ENCODE assay signal across 15 mouse cellular contexts in genomic region chr5:92817122-92817822, GRCm38 (mm10).
DNase-seq lines count a peak whose midpoint lies in the region; ATAC-seq and TF ChIP-seq lines count a peak whose summit lies in the region.
"Had no signal": no experiment of that assay in that cellular context is flagged by ENCODE, and none has a peak within 500 bp of the region (broad histone marks: within the 10 kb centered on the region; RNA-seq: fewer than 3 reads in every experiment).

No protein-coding gene starts in this region.

- DNase-seq in lung, adult 18-20 months, result peak; percentile 21 to 51
- DNase-seq in lung, postnatal 25 days (ENCODE audit: low spot score), result no peak
- peak; percentile 80 for DNase-seq in lung, postnatal 0 days (ENCODE audit: low spot score)
- no peak for DNase-seq in cerebellum, adult 8-10 months
- no peak for DNase-seq in natural killer cell, adult 2 months (ENCODE audit: low spot score in 2 of 2)
- DNase-seq: adrenal gland, postnatal 14 days; embryo, embryonic 11 days; gastrocnemius, postnatal 10 days; kidney, postnatal 36 days; right cerebral cortex, postnatal 25 days had no signal

- peaks cover 13% of the 10 kb centered on the region for H3K4me1 ChIP-seq in hindbrain, embryonic 13.5 days (replicated peaks)
- H3K4me1 ChIP-seq in lung, postnatal 0 days (ENCODE audit: insufficient read depth, low read depth, low read length), result 0 out of 2 replicates have a peak, but pooled peaks cover 2% of the 10 kb centered on the region
- H3K4me1 ChIP-seq in neural tube, embryonic 15.5 days, result peaks cover under 1% of the 10 kb centered on the region; the same call in 1 of the 2 replicates

- H3K27ac ChIP-seq in hindbrain, embryonic 13.5 days, result peak overlapping the region; percentile 15; the same call in 1 of the 2 replicates
- H3K27ac ChIP-seq in lung, postnatal 0 days (ENCODE audit: low read length), result peak overlapping the region; percentile 35; the same call in 1 of the 2 replicates
- H3K27ac ChIP-seq in neural tube, embryonic 15.5 days (replicated peaks), result no peak overlapping the region; the same call in 1 of the 2 replicates

- 61% methylated on average over 11 of the region's 11 CpGs for WGBS in hindbrain, embryonic 13.5 days
- 46% methylated on average over 11 of the region's 11 CpGs for WGBS in lung, postnatal 0 days
- 39% methylated on average over 11 of the region's 11 CpGs for WGBS in neural tube, embryonic 15.5 days

- H3K27me3 ChIP-seq in hindbrain, embryonic 13.5 days, result no peaks in the 10 kb centered on the region
- H3K27me3 ChIP-seq in lung, postnatal 0 days (replicated peaks; ENCODE audit: insufficient read depth, low read length), result no peaks in the 10 kb centered on the region
- H3K27me3 ChIP-seq in neural tube, embryonic 15.5 days (replicated peaks), result no peaks in the 10 kb centered on the region

- peak; percentile 68 for TF ChIP-seq EP300 in lung, postnatal 0 days (IDR thresholded peaks at IDR 0.05)

- no peaks in the 10 kb centered on the region for H3K9me3 ChIP-seq in hindbrain, embryonic 13.5 days
- no peaks in the 10 kb centered on the region for H3K9me3 ChIP-seq in lung, postnatal 0 days (ENCODE audit: low read length)
- no peaks in the 10 kb centered on the region for H3K9me3 ChIP-seq in neural tube, embryonic 15.5 days (replicated peaks)

- H3K4me2 ChIP-seq in hindbrain, embryonic 13.5 days, result no peak overlapping the region
- no peak overlapping the region for H3K4me2 ChIP-seq in lung, postnatal 0 days (replicated peaks; ENCODE audit: low read depth, low read length)
- H3K4me2 ChIP-seq in neural tube, embryonic 15.5 days, result no peak overlapping the region
- H3K4me2 ChIP-seq: midbrain, embryonic 11.5 days had no signal

- H3K36me3 ChIP-seq in hindbrain, embryonic 13.5 days, result no peaks in the 10 kb centered on the region
- no peaks in the 10 kb centered on the region for H3K36me3 ChIP-seq in lung, postnatal 0 days (ENCODE audit: insufficient read depth, low read length)
- no peaks in the 10 kb centered on the region for H3K36me3 ChIP-seq in neural tube, embryonic 15.5 days

- H3K9ac ChIP-seq in hindbrain, embryonic 13.5 days, result no peak overlapping the region
- H3K9ac ChIP-seq in lung, postnatal 0 days (replicated peaks; ENCODE audit: low read depth), result no peak overlapping the region
- no peak overlapping the region for H3K9ac ChIP-seq in neural tube, embryonic 15.5 days (replicated peaks)

- no peak overlapping the region for H3K4me3 ChIP-seq in hindbrain, embryonic 13.5 days
- H3K4me3 ChIP-seq in lung, postnatal 0 days (ENCODE audit: low read depth, low read length), result no peak overlapping the region
- H3K4me3 ChIP-seq in neural tube, embryonic 15.5 days (replicated peaks), result no peak overlapping the region
- H3K4me3 ChIP-seq: erythroblast, embryonic 14.5 days had no signal

- no peak for ATAC-seq in hindbrain, embryonic 13.5 days (ENCODE audit: low FRiP score)
- ATAC-seq in lung, postnatal 0 days, result peak; percentile 83
- peak; percentile 73 for ATAC-seq in neural tube, embryonic 15.5 days (ENCODE audit: low FRiP score)
- ATAC-seq: inflammation-experienced regulatory T-cells, adult 6 months had no signal

- TF ChIP-seq CTCF in lung, postnatal 0 days (IDR thresholded peaks at IDR 0.05), result no peak

Comparison
In these comparisons a context has a peak if more than half of its experiments do, and no peak if none do; other contexts are left out.
1. DNase-seq: peak in lung, adult 18-20 months (2 of 2) and lung, postnatal 0 days (single experiment); none in lung, postnatal 25 days (single experiment), cerebellum, adult 8-10 months (single experiment) and natural killer cell, adult 2 months (0 of 2).